Mouse (Mus musculus) kidney, embryonic 14.5 days (tissue): ENCODE results near the gene Cdc40. TPM values are rescaled to one million over a fixed set of nuclear protein-coding genes. Genes with fewer than 3 reads are reported as not detected.
A peak's percentile ranks its signal among the peaks of the same experiment; 100 is the strongest.

ENCODE experiments used
- ATAC-seq: fragments of 200-750 bp; cut with Nextera tagmentation; 2 replicates; pipeline ENCODE4 v1.8.0; 2017; ENCODE audit warnings: moderate number of reproducible peaks, mild to moderate bottlenecking, moderate TSS enrichment, moderate library complexity; ENCODE audit not compliant: low FRiP score, low TSS enrichment
- H3K27ac ChIP-seq: fragments of 300-500 bp; sonication (generic); 2 replicates; pipeline ENCODE4 v1.5.1; 2014; ENCODE audit warnings: low read depth, mild to moderate bottlenecking, low read length, moderate library complexity, mixed read lengths
- H3K27me3 ChIP-seq: fragments of 300-500 bp; sonication (generic); 2 replicates; pipeline ENCODE4 v1.6.1; 2014; ENCODE audit warnings: mild to moderate bottlenecking, low read length; ENCODE audit not compliant: control insufficient read depth, insufficient read depth
- H3K36me3 ChIP-seq: fragments of 300-500 bp; sonication (generic); 2 replicates; pipeline ENCODE4 v1.6.1; 2014; ENCODE audit warnings: low read length, mixed read lengths; ENCODE audit not compliant: control insufficient read depth, insufficient read depth
- H3K4me1 ChIP-seq: fragments of 300-500 bp; sonication (generic); 2 replicates; pipeline ENCODE4 v1.6.1; 2014; ENCODE audit warnings: low read length, mixed read lengths; ENCODE audit not compliant: control insufficient read depth, insufficient read depth
- H3K4me2 ChIP-seq: fragments of 300-500 bp; sonication (generic); replicated peaks from 2 replicates; pipeline ENCODE4 v1.6.1; 2014; ENCODE audit warnings: low read depth, mild to moderate bottlenecking, low read length
- H3K4me3 ChIP-seq: fragments of 300-500 bp; sonication (generic); 2 replicates; pipeline ENCODE4 v1.5.1; 2014; ENCODE audit warnings: mild to moderate bottlenecking, low read length
- H3K9ac ChIP-seq: fragments of 300-500 bp; sonication (generic); 2 replicates; pipeline ENCODE4 v1.6.1; 2014; ENCODE audit warnings: low read depth, mild to moderate bottlenecking, low read length, moderate library complexity
- H3K9me3 ChIP-seq: fragments of 300-500 bp; sonication (generic); 2 replicates; pipeline ENCODE4 v1.6.1; 2016; ENCODE audit warnings: low read length; ENCODE audit not compliant: control insufficient read depth
- WGBS: fragments of 180-500 bp; shearing (Covaris S2); extraction: QIAGEN DNeasy Blood & Tissue Kit; methylation state at CpG from one replicate; pipeline ENCODE4 v1.1.7; 2014; 5-methylcytosine and 5-hydroxymethylcytosine counted together
- polyA plus RNA-seq: library from polyadenylated mRNA; unstranded; fragments of >200 nt; fragmentation: Nextera tagmentation; extraction: Ambion mirVana; gene quantifications from 2 replicates; pipeline ENCODE4 v1.2.1, GENCODE M21; 2014

Gene Cdc40
- polyA plus RNA-seq, 1 experiment from 2014 or later, result 42.1 TPM

GRCm38 (mm10) chr10:40850644-40851043, 32.5 kb downstream of the Cdc40 start:
- Histone ChIP-seq H3K4me3 (no peak overlapping the region), H3K4me1 (no peaks in the 10 kb centered on the region), H3K4me2 (no peak overlapping the region), H3K9ac (no peak overlapping the region), H3K27me3 (no peaks in the 10 kb centered on the region), H3K27ac (no peak overlapping the region), H3K36me3 (peaks cover 30% of the 10 kb centered on the region; the same call in 1 of the 2 replicates), H3K9me3 (no peaks in the 10 kb centered on the region)
- 83% methylated on average over 2 of the region's 2 CpGs for WGBS
- ATAC-seq, result no peak

- peaks cover 42% of the 10 kb centered on the region for H3K36me3 ChIP-seq
- H3K27ac ChIP-seq, result no peak overlapping the region
- WGBS, result 88% methylated on average over 10 of the region's 10 CpGs
- H3K4me2 ChIP-seq, result no peak overlapping the region
- H3K4me1 ChIP-seq, result no peaks in the 10 kb centered on the region
- no peak for ATAC-seq
- no peak overlapping the region for H3K4me3 ChIP-seq
- no peaks in the 10 kb centered on the region for H3K27me3 ChIP-seq
- H3K9ac ChIP-seq, result no peak overlapping the region
- H3K9me3 ChIP-seq, result no peaks in the 10 kb centered on the region
Observed at GRCm38 (mm10) chr10:40847176-40847874, 35.8 kb downstream of the Cdc40 start.

- H3K27ac ChIP-seq, result no peak overlapping the region
- no peak for ATAC-seq
- H3K27me3 ChIP-seq, result no peaks in the 10 kb centered on the region
- H3K9me3 ChIP-seq, result no peaks in the 10 kb centered on the region
- 80% methylated on average over 6 of the region's 6 CpGs for WGBS
- no peak overlapping the region for H3K4me3 ChIP-seq
- no peak overlapping the region for H3K9ac ChIP-seq
- peaks cover 52% of the 10 kb centered on the region for H3K36me3 ChIP-seq
- H3K4me2 ChIP-seq, result no peak overlapping the region
- no peaks in the 10 kb centered on the region for H3K4me1 ChIP-seq
Observed at GRCm38 (mm10) chr10:40845626-40846025, 37.5 kb downstream of the Cdc40 start.

GRCm38 (mm10) chr10:40844546-40844945, 38.6 kb downstream of the Cdc40 start:
- no peak overlapping the region for H3K9ac ChIP-seq
- no peak for ATAC-seq
- peak overlapping the region; percentile 37; the same call in 1 of the 2 replicates for H3K27ac ChIP-seq
- H3K4me3 ChIP-seq, result no peak overlapping the region
- no peaks in the 10 kb centered on the region for H3K9me3 ChIP-seq
- 61% methylated on average over 10 of the region's 10 CpGs for WGBS
- no peak overlapping the region for H3K4me2 ChIP-seq
- no peaks in the 10 kb centered on the region for H3K27me3 ChIP-seq
- H3K36me3 ChIP-seq, result peaks cover 51% of the 10 kb centered on the region
- no peaks in the 10 kb centered on the region for H3K4me1 ChIP-seq

GRCm38 (mm10) chr10:40843841-40844240, 39.3 kb downstream of the Cdc40 start:
- Histone ChIP-seq H3K27ac (no peak overlapping the region), H3K4me3 (no peak overlapping the region), H3K4me1 (no peaks in the 10 kb centered on the region), H3K9ac (no peak overlapping the region), H3K9me3 (no peaks in the 10 kb centered on the region), H3K27me3 (no peaks in the 10 kb centered on the region), H3K36me3 (peaks cover 44% of the 10 kb centered on the region), H3K4me2 (no peak overlapping the region)
- no peak for ATAC-seq
- WGBS, result 84% methylated on average over 5 of the region's 5 CpGs

- no peak for ATAC-seq
- Histone ChIP-seq H3K4me3 (no peak overlapping the region), H3K36me3 (peaks cover 37% of the 10 kb centered on the region), H3K4me2 (no peak overlapping the region), H3K27me3 (no peaks in the 10 kb centered on the region), H3K9ac (no peak overlapping the region), H3K9me3 (no peaks in the 10 kb centered on the region), H3K4me1 (no peaks in the 10 kb centered on the region), H3K27ac (no peak overlapping the region)
- 87% methylated on average over 5 of the region's 5 CpGs for WGBS
Observed at GRCm38 (mm10) chr10:40840086-40840485, 43.0 kb downstream of the Cdc40 start.

GRCm38 (mm10) chr10:40831267-40831666, 51.8 kb downstream of the Cdc40 start:
- Histone ChIP-seq H3K4me1 (no peaks in the 10 kb centered on the region), H3K9me3 (no peaks in the 10 kb centered on the region), H3K4me2 (no peak overlapping the region), H3K27ac (no peak overlapping the region), H3K9ac (no peak overlapping the region), H3K4me3 (no peak overlapping the region), H3K27me3 (no peaks in the 10 kb centered on the region), H3K36me3 (peaks cover 42% of the 10 kb centered on the region)
- WGBS, result 94% methylated on average over 6 of the region's 7 CpGs
- no peak for ATAC-seq

GRCm38 (mm10) chr10:40830312-40830711, 52.8 kb downstream of the Cdc40 start:
- no peaks in the 10 kb centered on the region for H3K9me3 ChIP-seq
- WGBS, result 88% methylated on average over 3 of the region's 3 CpGs

GRCm38 (mm10) chr10:40827706-40828105, 55.4 kb downstream of the Cdc40 start:
- no peak overlapping the region for H3K9ac ChIP-seq
- no peak for ATAC-seq
- no peak overlapping the region for H3K4me2 ChIP-seq
- H3K36me3 ChIP-seq, result peaks cover 12% of the 10 kb centered on the region; the same call in 1 of the 2 replicates
- H3K4me1 ChIP-seq, result no peaks in the 10 kb centered on the region
- H3K27me3 ChIP-seq, result no peaks in the 10 kb centered on the region
- WGBS, result 89% methylated on average over 4 of the region's 4 CpGs
- no peak overlapping the region for H3K27ac ChIP-seq
- no peaks in the 10 kb centered on the region for H3K9me3 ChIP-seq
- no peak overlapping the region for H3K4me3 ChIP-seq

More at GRCm38 (mm10) chr10:40830312-40830711, 52.8 kb downstream of the Cdc40 start:
- Histone ChIP-seq H3K4me1 (no peaks in the 10 kb centered on the region), H3K36me3 (peaks cover 34% of the 10 kb centered on the region), H3K27ac (no peak overlapping the region), H3K9ac (no peak overlapping the region), H3K27me3 (no peaks in the 10 kb centered on the region), H3K4me2 (no peak overlapping the region), H3K4me3 (no peak overlapping the region)
- ATAC-seq, result no peak
